Mouse (Mus musculus) adrenal gland, adult 2 months (tissue): ENCODE measurements at regions not wholly inside any gene's neighbourhood (a gene's known extent, or its start where the extent isn't known, plus 50 kb on each side); places are given as distances from the start of the nearest gene placed in this dataset.
A peak's percentile ranks its signal among the peaks of the same experiment; 100 is the strongest.

Source experiments
- DNase-seq: peaks from one replicate; pipeline ENCODE4 v3.0.0; 2021

- DNase-seq: no peak
Observed at GRCm38 (mm10) chr9:117870616-117871015, 169.7 kb upstream of the Azi2 start.

DNA sequence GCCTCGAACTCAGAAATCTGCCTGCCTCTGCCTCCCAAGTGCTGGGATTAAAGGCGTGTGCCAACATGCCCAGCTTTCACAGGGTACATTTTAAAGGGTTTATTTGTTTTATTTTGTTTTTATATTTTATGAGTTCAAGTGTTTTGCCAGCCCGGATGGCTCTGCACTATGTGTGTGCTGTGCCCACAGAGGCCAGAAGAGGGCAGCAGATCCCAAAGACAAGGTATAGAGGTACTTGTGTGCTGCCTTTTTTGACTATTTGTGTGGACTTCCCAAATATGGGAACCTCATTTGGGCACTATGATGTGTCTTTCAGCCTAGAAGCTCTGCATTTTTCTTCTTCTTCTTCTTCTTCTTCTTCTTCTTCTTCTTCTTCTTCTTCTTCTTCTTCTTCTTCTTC is 176.4 kb upstream of the Azi2 start:
- no peak for DNase-seq

DNA sequence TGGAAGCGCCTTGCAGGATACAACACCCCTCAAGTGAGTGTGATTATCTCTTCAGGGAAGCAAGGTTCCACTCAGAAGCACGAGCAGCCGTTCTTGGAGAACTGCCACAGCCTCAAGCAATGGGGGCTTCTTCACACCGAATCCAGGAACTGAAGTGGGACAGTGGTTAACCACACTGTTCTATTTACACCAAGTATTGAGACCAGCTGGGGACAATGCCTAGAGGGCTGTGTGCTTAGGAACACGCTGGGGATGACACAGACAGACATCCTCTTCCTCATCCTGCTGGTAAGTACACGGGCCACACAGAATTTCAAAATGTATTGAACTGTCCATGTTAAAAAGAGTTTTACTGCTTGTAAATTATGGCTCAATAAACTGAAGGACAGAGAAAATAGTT is 177.0 kb upstream of the Azi2 start:
- no peak for DNase-seq

GRCm38 (mm10) chr9:117859580-117860045 is 180.7 kb upstream of the Azi2 start:
- peak; percentile 76 for DNase-seq

DNA sequence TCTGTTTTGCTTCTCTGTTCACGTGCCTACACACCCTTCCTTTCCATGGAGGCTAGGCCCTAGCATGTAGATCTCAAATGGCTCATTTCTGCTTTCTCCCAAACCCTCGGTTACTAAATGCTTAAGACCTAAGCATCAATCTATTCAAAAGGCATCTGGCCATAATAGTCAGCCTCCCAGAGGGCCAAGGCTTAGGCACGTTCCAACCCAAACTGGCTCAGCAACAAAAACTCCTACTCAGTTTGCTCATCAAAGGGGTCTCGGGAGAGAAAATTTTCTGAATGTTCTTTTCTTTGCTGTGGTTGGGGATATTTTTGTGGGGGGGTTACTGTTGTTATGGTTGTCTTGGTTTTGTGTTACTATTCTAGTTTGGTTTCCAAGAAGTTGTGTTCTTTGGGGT is 196.8 kb upstream of the Azi2 start:
- no peak for DNase-seq

GRCm38 (mm10) chr9:117836696-117837380 is 203.5 kb upstream of the Azi2 start:
- DNase-seq: no peak

DNA sequence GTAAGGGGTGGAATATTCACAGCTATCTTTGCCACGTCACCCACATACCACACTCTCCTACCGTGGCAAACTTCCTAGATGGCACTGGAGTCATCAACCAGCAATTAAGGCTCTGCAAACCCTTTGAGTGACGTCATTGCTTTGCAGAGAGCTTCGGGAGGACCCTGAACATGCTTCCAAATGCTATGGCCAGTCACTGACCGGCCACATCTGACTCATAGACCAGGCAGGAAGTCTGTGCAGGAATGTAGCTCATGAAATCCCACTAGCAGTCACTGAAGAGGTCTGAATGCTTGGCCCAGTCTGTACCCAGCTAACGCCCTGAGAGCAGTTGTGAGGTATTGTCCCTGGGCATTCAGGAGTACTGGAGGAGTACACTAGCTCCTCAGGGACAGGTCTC is 203.9 kb upstream of the Rbms3 start:
- no peak for DNase-seq

- DNase-seq: no peak
Observed at GRCm38 (mm10) chr9:117814661-117815060, 184.9 kb upstream of the Rbms3 start.

GRCm38 (mm10) chr9:117813216-117813615 is 183.5 kb upstream of the Rbms3 start:
- peak; percentile 5 for DNase-seq

- no peak for DNase-seq
Observed at GRCm38 (mm10) chr9:117805812-117806211, 176.1 kb upstream of the Rbms3 start.

GRCm38 (mm10) chr9:117784186-117784591 is 154.5 kb upstream of the Rbms3 start:
- DNase-seq: no peak

DNA sequence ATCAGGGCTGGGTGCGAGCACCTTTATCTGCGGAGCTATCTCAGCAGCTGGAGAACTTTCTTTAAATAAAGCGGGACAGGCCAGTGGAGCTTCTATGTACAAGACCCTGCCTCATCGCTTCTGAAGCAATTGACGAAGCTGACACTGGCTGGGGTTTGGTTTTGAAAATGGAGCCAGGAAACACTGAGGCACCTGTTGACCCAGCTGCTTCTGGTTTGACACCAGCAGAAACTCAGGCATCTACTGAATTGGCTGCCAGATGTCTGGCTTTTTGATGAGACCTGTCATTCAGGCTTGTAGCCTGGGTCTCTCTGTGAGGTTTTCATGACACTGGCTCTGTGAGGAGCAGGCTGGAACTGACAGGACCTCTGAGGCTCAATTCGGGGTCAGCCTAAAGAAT is 124.9 kb upstream of the Rbms3 start:
- DNase-seq: no peak

DNA sequence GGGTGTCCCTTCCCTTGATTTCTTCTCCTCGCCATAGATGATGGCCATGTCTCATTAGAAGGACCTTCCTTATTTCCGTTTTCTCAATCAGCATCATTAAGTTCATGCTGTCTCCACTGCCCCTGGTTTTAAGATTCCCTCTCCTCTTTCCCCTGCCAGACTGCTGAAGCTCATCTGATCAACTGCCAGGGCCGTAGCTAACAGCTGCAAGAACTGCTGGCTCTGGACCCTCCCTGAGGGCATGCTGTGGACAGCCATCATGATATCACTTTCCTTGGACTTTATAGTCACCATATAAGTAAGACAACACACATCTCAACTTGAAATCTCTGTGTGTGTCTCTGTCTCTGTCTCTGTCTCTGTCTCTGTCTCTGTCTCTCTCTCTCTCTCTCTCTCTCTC is 123.8 kb upstream of the Rbms3 start:
- no peak for DNase-seq

GRCm38 (mm10) chr9:117744906-117745305 is 115.2 kb upstream of the Rbms3 start:
- DNase-seq: no peak

DNA sequence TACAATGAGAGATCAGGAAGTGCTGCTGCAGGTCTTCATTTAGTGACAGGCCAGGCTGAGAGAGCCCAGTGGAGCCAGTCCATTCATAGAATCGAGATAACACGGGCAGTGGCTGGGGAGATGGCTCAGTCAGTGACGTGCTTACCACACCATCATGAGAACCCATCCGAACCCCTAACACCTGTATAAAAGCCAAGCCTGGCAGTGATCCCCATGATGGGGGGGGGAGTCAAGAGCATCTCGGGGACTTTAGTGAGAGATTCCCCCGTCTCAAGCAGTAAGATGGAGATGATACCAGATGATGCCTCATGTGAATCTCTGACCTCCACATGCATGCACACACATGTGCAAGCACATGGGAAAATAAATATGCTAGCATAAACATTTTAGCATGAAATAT is 99.7 kb upstream of the Rbms3 start:
- DNase-seq: no peak

GRCm38 (mm10) chr9:117720161-117720598 is 90.5 kb upstream of the Rbms3 start:
- DNase-seq: no peak

DNA sequence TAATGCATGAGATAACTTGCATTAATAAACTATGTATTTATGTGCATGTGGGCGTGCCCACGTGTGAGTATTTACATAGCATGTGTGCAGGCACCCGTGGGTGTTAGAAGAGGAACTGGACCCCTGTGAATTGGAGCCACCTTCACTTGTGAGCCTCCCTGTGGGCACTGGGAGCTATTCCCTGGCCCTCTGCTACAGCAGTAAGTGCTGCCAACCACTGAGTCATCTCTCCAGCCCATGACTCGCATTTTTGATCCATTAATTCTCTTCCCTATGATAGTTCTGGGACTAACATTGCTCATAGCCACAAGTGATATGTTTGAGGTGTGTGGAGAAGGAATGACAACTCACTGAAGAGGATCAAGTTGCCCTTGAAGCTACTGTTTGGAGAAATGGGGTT is 87.6 kb upstream of the Rbms3 start:
- peak; percentile 66 for DNase-seq

DNA sequence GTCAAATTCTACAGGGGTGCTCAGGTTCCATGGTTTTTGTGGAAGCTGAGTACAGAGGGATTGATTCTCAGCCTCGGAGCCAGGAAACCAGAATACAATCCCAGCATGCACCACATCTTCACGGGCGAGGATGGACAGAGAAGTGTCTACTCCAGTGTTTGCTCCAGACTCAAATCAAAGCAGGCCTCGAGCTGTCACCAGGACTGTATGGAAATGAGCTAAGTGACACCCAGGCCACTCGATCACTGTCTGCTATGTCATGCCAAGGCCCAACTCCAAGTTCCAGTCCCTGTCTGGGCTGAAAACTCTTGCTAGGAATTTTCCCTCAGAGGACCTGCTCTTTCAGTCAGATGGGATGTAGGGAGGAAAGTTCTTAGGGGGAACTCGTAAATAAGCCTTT is 86.8 kb upstream of the Rbms3 start:
- DNase-seq: no peak

- peak; percentile 23 for DNase-seq
Observed at GRCm38 (mm10) chr9:117714741-117715675, 85.3 kb upstream of the Rbms3 start.

DNA sequence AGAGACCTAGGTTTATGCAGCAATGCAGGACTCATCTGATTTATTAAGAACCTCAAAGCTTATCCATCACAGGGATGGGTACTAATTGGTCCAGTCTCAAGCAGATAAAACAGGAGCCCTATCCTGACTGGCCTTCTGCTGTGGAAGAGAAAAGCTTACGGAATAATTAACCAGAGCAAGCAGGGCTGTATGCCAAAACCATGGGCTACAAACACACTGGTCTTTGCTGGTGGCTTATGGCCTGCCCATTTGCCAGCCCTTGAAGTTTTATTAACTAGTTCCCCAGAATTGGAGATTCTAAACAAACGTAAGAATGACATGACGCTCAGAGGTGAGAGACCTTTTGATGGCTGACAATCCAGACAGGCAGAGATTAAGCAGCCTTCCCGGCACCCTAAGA is 83.4 kb upstream of the Rbms3 start:
- DNase-seq: no peak

GRCm38 (mm10) chr9:117711793-117712192 is 82.1 kb upstream of the Rbms3 start:
- no peak for DNase-seq

GRCm38 (mm10) chr9:117710966-117711365 is 81.3 kb upstream of the Rbms3 start:
- no peak for DNase-seq

DNA sequence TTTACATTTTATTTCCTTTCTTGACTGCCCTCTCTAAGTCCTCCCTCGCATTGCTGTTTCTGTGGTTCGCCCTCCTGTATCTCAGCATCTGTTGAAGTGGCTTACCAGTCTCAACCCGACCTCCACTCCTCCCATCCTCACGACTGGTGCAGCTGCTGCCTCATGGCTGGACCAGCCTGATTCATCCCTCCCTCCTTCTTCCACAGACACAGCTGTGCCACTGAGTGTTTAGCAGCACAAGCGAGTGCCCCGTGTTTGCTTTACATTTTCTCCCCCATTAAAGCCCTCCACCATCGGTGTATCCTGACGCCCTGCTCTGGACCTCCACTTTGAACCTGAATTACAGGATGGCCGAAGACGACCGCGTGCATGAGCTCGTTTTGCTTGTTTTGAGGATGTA is 80.0 kb upstream of the Rbms3 start:
- DNase-seq: no peak
